Mouse (Mus musculus) T-helper 2 cell (primary cell): ENCODE measurements around the gene Cdk14.
"Not testable (repeated sequence)": the region's sequence is repeated elsewhere in the genome, so short reads cannot be mapped to it uniquely, and the experiment has no call there.

ENCODE experiments used
- in situ Hi-C: fragments of 300-600 bp; cut with MboI, MseI; formaldehyde crosslinking; loops from one replicate; pipeline ENCODE4 v1.15.1; 2025; ENCODE audit warnings: high pct_unique_total_duplicates

Gene Cdk14

GRCm38 (mm10) chr5:5265861-5266786, 154.0 kb downstream of the Cdk14 start:
- in situ Hi-C loops, result no loop called here

- in situ Hi-C loops, result no loop called here
Observed at GRCm38 (mm10) chr5:5265401-5265841, 154.7 kb downstream of the Cdk14 start.

DNA sequence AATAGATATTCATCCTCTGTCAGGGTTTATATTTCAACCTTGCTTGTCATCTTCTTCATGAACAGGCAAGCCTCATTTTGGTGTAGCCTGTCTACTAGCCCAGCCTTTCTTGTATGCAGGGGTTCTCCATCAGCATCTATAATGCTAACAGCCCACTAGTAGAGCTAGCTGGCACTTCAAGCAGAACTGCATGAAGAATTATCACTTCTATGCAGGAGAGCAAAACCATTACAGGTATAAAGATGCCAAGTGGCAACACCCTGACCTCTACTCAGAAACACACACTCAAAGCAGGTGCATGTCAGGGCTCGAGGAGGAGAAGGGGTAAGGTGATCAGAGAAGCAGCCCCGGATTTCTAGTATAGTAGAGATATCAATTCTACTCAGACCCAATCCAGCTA, 155.4 kb downstream of the Cdk14 start:
- in situ Hi-C loops, result no loop called here

- in situ Hi-C loops, result no loop called here
Observed at GRCm38 (mm10) chr5:5261725-5262296, 158.3 kb downstream of the Cdk14 start.

- in situ Hi-C loops, result no loop called here
Observed at GRCm38 (mm10) chr5:5260966-5261724, 159.0 kb downstream of the Cdk14 start.

GRCm38 (mm10) chr5:5260309-5260708, 159.8 kb downstream of the Cdk14 start:
- in situ Hi-C loops, result no loop called here

- in situ Hi-C loops, result no loop called here
Observed at GRCm38 (mm10) chr5:5254391-5254790, 165.7 kb downstream of the Cdk14 start.

DNA sequence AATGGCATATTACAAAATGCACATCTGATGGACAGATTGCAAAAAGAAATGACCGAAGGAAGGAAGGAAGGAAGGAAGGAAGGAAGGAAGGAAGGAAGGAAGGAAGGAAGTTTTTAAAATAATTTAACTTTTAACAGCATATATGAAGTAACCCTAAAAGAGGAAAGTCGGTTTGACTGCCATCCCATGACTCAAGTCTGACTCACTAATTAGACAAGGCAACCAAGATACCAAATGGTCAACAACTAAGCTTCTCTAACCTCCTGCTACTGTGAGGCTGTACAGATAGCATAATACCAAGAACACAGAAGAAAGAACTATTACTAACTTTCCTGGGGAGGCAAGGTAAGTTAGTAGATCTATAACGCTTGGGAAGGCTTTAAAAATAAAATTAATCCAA, 166.9 kb downstream of the Cdk14 start:
- in situ Hi-C loops, result no loop called here

GRCm38 (mm10) chr5:5247671-5248070, 172.4 kb downstream of the Cdk14 start:
- in situ Hi-C loops, result no loop called here

DNA sequence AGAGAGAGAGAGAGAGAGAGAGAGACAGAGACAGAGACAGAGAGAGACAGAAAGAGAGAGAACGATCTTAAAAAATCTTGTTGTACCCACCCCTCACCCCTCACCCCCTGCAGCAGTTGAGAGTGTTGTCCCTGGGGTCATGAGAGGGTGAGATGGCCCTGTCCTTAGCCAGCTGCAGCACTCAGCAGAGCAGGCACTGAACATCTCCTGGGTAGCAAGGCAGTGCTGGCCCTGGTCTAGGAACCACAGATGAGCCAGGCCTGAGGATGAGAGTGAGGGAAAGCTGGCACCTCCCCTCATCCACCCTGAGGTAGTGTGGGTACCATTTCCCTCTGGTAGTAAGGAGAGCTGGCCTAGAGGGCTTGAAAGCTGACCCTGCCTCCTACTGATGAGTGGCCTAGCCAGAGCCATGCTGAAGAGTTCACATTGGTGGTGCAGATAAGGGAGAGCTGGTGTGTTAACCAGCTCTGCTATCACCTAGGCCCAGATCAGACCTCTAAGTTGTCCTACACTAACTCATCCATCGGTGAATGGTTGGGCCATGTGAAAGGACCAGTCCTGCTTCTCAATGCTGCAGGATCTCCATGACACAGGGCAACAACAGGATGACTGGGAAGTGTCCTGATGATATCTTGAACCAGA, 173.5 kb downstream of the Cdk14 start:
- in situ Hi-C loops, result no loop called here

- in situ Hi-C loops, result no loop called here
Observed at GRCm38 (mm10) chr5:5245182-5245581, 174.9 kb downstream of the Cdk14 start.

- in situ Hi-C loops, result no loop called here
Observed at GRCm38 (mm10) chr5:5243648-5244047, 176.5 kb downstream of the Cdk14 start.

DNA sequence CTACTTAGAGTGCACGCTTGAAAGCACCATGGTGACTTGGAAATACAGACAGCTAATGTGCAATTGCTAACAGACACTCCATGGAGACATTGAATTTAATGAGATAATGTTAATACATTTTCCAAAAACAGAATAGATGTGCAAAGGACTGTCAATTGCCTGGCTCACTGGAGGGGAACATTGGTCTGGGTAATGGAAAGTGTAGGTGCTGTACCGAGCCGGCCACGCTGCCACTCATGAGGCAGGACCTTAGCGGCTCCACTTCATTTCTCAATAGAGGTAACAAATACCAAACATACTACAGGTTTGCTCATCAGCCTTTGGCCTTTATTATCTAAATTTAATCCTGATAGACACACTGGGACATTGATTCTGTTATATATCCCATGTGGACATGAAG, 177.4 kb downstream of the Cdk14 start:
- in situ Hi-C loops, result no loop called here

GRCm38 (mm10) chr5:5241088-5241487, 179.0 kb downstream of the Cdk14 start:
- in situ Hi-C loops, result no loop called here

GRCm38 (mm10) chr5:5240121-5240520, 180.0 kb downstream of the Cdk14 start:
- in situ Hi-C loops, result no loop called here

GRCm38 (mm10) chr5:5234935-5235334, 185.2 kb downstream of the Cdk14 start:
- in situ Hi-C loops, result not testable (repeated sequence)

DNA sequence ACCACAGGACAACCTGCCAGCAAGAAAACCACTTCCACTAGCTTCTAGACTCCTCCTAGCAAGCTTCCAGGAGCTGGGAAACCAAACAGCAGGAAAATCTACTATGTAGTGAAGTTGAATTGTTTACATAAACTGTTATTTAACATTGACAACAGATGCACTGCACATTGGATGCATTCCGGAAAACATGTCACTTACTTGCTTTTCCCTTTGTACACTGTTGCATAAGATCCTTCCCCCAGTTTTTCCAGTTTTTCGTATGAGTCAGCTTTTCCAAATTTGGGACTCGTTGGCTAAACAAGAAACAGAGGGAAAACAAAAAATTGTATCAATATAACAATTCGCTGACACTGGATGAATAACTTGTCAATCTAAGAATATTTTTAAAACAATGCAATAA, 193.1 kb downstream of the Cdk14 start:
- in situ Hi-C loops, result no loop called here

DNA sequence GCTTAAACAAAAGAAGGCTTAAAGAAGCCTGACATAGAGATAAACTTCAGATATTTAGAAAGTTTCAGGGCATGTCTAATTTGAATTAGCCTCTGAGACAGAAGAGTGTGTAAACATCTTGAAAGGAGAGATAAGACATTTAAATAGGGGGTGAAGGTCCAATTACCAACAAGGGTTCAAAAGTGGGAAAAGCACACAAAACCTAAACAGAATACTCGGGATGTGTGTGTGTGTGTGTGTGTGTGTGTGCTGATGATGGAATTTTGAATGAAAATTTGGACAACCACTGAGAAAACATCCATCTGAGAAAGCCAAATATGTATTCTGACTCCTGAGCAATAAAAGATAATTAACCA, 208.4 kb downstream of the Cdk14 start:
- in situ Hi-C loops, result no loop called here

GRCm38 (mm10) chr5:5211034-5211779, 208.9 kb downstream of the Cdk14 start:
- in situ Hi-C loops, result no loop called here

DNA sequence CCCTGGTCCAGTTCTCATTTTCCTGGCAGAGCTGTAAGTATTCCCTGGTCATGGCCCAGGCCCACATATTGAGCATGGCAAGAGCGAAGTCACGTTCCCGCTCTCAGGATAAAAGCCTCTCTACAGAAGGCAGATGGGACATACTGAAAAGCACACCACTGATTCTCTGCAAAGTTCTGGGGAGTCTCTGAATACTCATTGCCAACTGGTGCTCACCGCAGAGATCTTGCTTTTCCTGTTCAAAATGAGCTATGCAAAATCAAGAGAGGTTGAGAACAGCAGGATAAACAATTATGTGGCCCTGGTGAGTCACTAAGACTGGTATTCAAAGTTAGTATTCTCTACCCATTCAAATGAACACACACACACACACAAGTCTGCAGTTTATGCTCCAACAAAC, 212.1 kb downstream of the Cdk14 start:
- in situ Hi-C loops, result no loop called here

DNA sequence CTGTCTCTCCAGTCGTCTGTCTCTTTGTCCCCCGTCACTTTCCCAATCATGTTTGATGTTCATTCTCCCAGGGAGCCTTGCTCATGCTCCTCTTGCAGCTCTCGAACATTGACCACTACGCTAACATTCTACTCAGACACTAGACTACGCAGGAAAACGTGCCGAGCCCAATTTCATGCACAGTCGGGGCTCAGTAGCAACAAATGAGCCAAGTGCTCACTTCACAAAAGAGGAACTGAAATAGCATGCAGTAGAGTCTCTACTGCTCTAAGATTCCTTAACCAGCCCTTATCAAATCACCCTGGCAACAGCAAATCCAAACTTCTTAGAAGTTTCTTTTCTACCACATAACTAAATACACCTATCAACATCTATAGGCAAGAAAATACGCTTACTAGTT, 214.1 kb downstream of the Cdk14 start:
- in situ Hi-C loops, result no loop called here
